Mouse (Mus musculus): ENCODE data around the gene Mkrn2os. TPM values are rescaled to one million over a fixed set of nuclear protein-coding genes. Genes with fewer than 3 reads are reported as not detected.
"Not testable (repeated sequence)": the region's sequence is repeated elsewhere in the genome, so short reads cannot be mapped to it uniquely, and the experiment has no call there.

Gene Mkrn2os
- not detected in 2 replicates for polyA plus RNA-seq (2012; ENCODE audit: insufficient read depth, low replicate concordance)

DNA sequence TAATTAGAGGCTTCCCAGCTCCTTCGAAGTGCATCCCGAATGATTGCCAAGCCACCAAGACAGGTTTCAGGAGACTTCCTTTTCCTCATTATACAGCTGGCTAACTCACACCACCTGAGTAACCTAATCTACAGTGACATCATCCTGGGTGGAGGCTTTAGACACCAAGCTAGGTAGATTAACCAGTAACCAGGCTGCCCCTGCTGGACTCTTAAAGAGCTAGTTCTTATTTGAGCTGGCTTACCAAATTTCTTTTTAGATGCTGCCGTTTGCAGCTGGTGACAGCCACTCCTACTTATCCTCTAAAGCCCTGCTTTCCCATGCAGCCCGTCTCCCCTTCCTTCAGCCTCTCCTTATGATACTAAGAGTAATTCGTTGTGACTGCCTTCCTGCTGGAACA is at the start of gene Mkrn2os:
Gene Mkrn2os (minus strand): TSS at position 119 of the 400 bp plus-strand sequence.
- H3K27me3 ChIP-seq (replicated peaks) = peaks cover 6% of the 10 kb centered on the region
- peaks cover 44% of the 10 kb centered on the region for H3K4me1 ChIP-seq
- TF ChIP-seq FLI1 (IDR thresholded peaks at IDR 0.05; ENCODE audit: low read length) (no peak), GATA1 (IDR thresholded peaks at IDR 0.05; ENCODE audit: borderline replicate concordance, low read length) (no peak)
- no peaks in the 10 kb centered on the region for H3K36me3 ChIP-seq (replicated peaks; ENCODE audit: low read length)
- no peaks in the 10 kb centered on the region for H3K9me3 ChIP-seq
- H3K4me3 ChIP-seq (replicated peaks) = no peak within 1 kb of the TSS

GRCm38 (mm10) chr6:115638188-115638587 is 45.8 kb upstream of the Mkrn2os start:
- not testable (repeated sequence) for H3K27me3 ChIP-seq (replicated peaks); H3K4me1 ChIP-seq; H3K9me3 ChIP-seq; H3K4me3 ChIP-seq (replicated peaks)
- H3K36me3 ChIP-seq (replicated peaks; ENCODE audit: low read length) = peaks cover 82% of the 10 kb centered on the region

GRCm38 (mm10) chr6:115634015-115634414 is 41.6 kb upstream of the Mkrn2os start:
- Histone ChIP-seq H3K36me3 (replicated peaks; ENCODE audit: low read length) (peaks cover 89% of the 10 kb centered on the region), H3K4me1 (peaks cover 11% of the 10 kb centered on the region; the same call in 1 of the 2 replicates), H3K9me3 (no peaks in the 10 kb centered on the region), H3K27me3 (replicated peaks) (no peaks in the 10 kb centered on the region), H3K4me3 (replicated peaks) (no peak overlapping the region)
- TF ChIP-seq FLI1 (IDR thresholded peaks at IDR 0.05; ENCODE audit: low read length) = no peak
- TF ChIP-seq GATA1 (IDR thresholded peaks at IDR 0.05; ENCODE audit: borderline replicate concordance, low read length) = no peak

DNA sequence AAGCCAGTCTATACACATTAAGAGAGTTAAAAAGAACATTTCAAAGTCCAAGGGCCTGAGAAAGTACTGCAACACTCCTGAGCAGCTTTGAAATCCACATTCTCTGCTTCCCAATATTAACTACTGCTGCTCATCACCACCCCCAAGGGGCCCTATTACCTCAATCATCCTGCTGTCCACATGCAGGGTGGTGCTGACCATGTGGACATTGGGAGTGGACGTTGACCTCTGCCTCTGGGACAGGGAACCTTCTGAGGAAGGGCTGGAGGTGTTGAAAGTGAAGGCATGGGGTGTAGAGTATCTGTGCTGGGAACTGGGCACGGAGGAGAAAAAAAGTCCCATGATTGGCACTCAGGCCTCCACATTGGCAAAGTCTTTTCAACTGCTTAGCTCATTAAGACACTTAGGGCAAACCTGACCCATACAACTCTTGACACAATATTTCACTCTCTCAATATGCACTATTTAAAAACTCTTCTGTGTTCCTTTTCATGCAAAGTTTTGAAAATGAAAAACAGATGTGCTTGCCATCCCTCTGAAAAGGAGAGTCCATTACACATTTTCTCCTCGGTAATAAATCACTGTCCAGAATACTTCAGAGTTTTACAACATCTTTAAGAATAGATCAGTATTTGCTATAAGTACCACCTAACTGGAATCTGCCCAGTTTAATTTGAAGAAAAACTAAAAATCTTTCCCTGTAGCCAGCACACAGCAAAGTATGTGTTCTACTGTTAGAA is 38.9 kb upstream of the Mkrn2os start:
- no peak overlapping the region for H3K4me3 ChIP-seq (replicated peaks)
- no peaks in the 10 kb centered on the region for H3K27me3 ChIP-seq (replicated peaks)
- peaks cover 99% of the 10 kb centered on the region for H3K36me3 ChIP-seq (replicated peaks; ENCODE audit: low read length)

DNA sequence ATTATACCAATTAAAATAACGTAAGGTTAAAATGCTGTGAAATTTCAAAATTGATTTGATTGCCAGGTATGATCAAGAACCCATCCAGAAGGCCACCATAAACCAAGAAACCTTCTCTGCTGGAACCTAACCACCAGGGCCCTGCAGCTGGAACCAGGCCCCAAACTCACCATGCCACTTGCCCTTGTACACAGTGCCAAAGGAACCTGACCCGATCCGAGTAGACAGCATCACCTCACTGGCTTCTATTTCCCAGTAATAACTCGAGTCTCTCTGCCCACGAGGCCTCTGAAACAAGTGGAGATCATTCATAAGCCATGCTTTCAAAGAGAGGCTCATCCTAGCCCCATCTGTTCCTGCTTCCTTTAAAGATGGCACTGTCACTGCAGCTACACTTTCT is 33.7 kb upstream of the Mkrn2os start:
- no peaks in the 10 kb centered on the region for H3K27me3 ChIP-seq (replicated peaks)
- no peaks in the 10 kb centered on the region for H3K9me3 ChIP-seq
- H3K4me3 ChIP-seq (replicated peaks) = no peak overlapping the region
- no peak for TF ChIP-seq FLI1 (IDR thresholded peaks at IDR 0.05; ENCODE audit: low read length)
- no peak for TF ChIP-seq GATA1 (IDR thresholded peaks at IDR 0.05; ENCODE audit: borderline replicate concordance, low read length)
- H3K36me3 ChIP-seq (replicated peaks; ENCODE audit: low read length) = peaks cover 99% of the 10 kb centered on the region
- peaks cover 33% of the 10 kb centered on the region for H3K4me1 ChIP-seq

More for the DNA sequence above, 38.9 kb upstream of the Mkrn2os start:
- TF ChIP-seq GATA1 (IDR thresholded peaks at IDR 0.05; ENCODE audit: borderline replicate concordance, low read length) = no peak
- no peak for TF ChIP-seq FLI1 (IDR thresholded peaks at IDR 0.05; ENCODE audit: low read length)
- H3K4me1 ChIP-seq = peaks cover 17% of the 10 kb centered on the region; the same call in 1 of the 2 replicates
- H3K9me3 ChIP-seq = no peaks in the 10 kb centered on the region

- Histone ChIP-seq H3K27me3 (replicated peaks) (no peaks in the 10 kb centered on the region), H3K36me3 (replicated peaks; ENCODE audit: low read length) (peaks cover 100% of the 10 kb centered on the region), H3K9me3 (no peaks in the 10 kb centered on the region), H3K4me1 (peaks cover 73% of the 10 kb centered on the region), H3K4me3 (replicated peaks) (no peak overlapping the region)
- TF ChIP-seq GATA1 (IDR thresholded peaks at IDR 0.05; ENCODE audit: borderline replicate concordance, low read length) = no peak
- no peak for TF ChIP-seq FLI1 (IDR thresholded peaks at IDR 0.05; ENCODE audit: low read length)
These were observed 28.6 kb upstream of the Mkrn2os start for GRCm38 (mm10) chr6:115620942-115621341.

DNA sequence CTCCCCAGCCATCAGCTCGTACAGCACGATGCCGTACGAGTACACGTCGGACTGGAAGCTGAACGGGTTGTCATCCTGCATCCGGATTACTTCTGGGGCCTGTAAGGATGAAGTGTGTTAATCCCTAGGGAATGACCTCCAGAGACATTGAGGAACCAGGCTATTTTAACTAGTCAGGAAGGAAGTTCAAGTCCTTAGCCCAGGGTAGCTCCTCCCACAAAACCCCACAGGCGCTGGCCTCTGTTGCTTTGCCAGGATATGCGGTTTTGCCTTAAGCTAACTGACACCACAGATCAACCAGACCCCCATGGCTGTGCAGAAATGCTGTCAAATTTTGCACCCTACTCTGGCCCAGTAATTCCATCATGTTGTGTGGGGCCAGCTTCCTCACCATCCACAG is 27.4 kb upstream of the Mkrn2os start:
- Histone ChIP-seq H3K4me3 (replicated peaks) (peak overlapping the region; percentile 81), H3K4me1 (peaks cover 69% of the 10 kb centered on the region), H3K9me3 (no peaks in the 10 kb centered on the region), H3K27me3 (replicated peaks) (no peaks in the 10 kb centered on the region), H3K36me3 (replicated peaks; ENCODE audit: low read length) (peaks cover 98% of the 10 kb centered on the region)
- TF ChIP-seq FLI1 (IDR thresholded peaks at IDR 0.05; ENCODE audit: low read length) = no peak
- TF ChIP-seq GATA1 (IDR thresholded peaks at IDR 0.05; ENCODE audit: borderline replicate concordance, low read length) = no peak

DNA sequence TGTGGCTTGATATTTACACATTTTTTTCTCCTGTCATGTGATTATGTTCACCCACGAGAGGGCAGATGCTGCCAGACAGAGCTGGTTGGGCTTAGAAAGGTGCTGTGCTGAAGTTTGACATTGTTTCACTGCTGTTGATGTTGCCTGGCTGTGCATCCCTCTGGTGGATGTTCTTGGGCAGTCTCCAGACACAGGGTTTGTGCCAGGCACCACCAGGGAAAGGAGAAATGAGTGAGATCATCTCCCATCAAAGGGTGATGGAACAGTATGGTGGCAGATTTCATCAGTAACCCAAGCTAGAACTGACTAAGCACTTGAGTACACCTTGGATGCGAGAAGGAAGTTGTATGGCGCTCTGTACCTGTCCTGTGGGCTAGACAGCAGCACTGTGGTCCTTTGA is 23.6 kb upstream of the Mkrn2os start:
- Histone ChIP-seq H3K4me1 (peaks cover 53% of the 10 kb centered on the region), H3K27me3 (replicated peaks) (no peaks in the 10 kb centered on the region), H3K9me3 (no peaks in the 10 kb centered on the region), H3K36me3 (replicated peaks; ENCODE audit: low read length) (peaks cover 97% of the 10 kb centered on the region), H3K4me3 (replicated peaks) (no peak overlapping the region)
- no peak for TF ChIP-seq FLI1 (IDR thresholded peaks at IDR 0.05; ENCODE audit: low read length)
- TF ChIP-seq GATA1 (IDR thresholded peaks at IDR 0.05; ENCODE audit: borderline replicate concordance, low read length) = no peak

GRCm38 (mm10) chr6:115613793-115614192 is 21.4 kb upstream of the Mkrn2os start:
- H3K4me1 ChIP-seq = peaks cover 39% of the 10 kb centered on the region
- H3K27me3 ChIP-seq (replicated peaks) = no peaks in the 10 kb centered on the region
- peaks cover 94% of the 10 kb centered on the region for H3K36me3 ChIP-seq (replicated peaks; ENCODE audit: low read length)
- no peak overlapping the region for H3K4me3 ChIP-seq (replicated peaks)
- no peaks in the 10 kb centered on the region for H3K9me3 ChIP-seq
- TF ChIP-seq GATA1 (IDR thresholded peaks at IDR 0.05; ENCODE audit: borderline replicate concordance, low read length) (no peak), FLI1 (IDR thresholded peaks at IDR 0.05; ENCODE audit: low read length) (no peak)

DNA sequence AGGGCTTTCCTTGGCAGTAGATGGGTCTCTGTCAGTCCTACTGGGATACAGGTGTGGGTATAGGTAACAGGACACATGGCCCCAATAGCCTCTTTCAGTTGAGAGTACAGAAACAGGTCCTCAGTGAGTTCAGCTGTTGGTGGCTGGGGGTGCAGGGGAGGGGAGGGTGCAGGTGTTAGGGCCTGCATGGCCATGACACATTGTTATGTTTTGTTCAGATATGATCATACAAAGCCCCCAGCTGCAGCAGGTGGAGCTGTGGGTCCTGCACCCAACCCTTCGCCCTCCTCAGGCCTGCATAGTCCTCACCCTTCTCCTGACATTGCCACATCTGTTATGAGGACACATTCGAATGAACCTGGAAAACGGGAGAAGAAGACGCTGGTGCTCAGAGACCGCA is 17.9 kb upstream of the Mkrn2os start:
- H3K27me3 ChIP-seq (replicated peaks) = no peaks in the 10 kb centered on the region
- peaks cover 86% of the 10 kb centered on the region for H3K36me3 ChIP-seq (replicated peaks; ENCODE audit: low read length)
- H3K4me1 ChIP-seq = peaks cover 36% of the 10 kb centered on the region
- TF ChIP-seq GATA1 (IDR thresholded peaks at IDR 0.05; ENCODE audit: borderline replicate concordance, low read length) = no peak
- no peak for TF ChIP-seq FLI1 (IDR thresholded peaks at IDR 0.05; ENCODE audit: low read length)
- no peaks in the 10 kb centered on the region for H3K9me3 ChIP-seq
- no peak overlapping the region for H3K4me3 ChIP-seq (replicated peaks)
